Mouse (Mus musculus) left cerebral cortex, adult 6 months (tissue): ENCODE data around the gene Tmem39b. TPM values are rescaled to one million over a fixed set of nuclear protein-coding genes. Genes with fewer than 3 reads are reported as not detected.

Experiments
- long read RNA-seq, 2 experiments: library from polyadenylated mRNA; unstranded; transcript quantifications; one replicate each; pipeline ENCODE4 v2.0.0; 2019 to 2020
- polyA plus RNA-seq: library from polyadenylated mRNA; unstranded; fragments of <200 nt; fragmentation: Nextera tagmentation; gene quantifications from 2 replicates; pipeline ENCODE4 v1.2.3, GENCODE M21; 2021

Gene Tmem39b
- 6.0 and 13.0 TPM in 2 replicates for polyA plus RNA-seq
- long read RNA-seq, experiment 1, transcript Tmem39b-201 (9 exons, 1,810 nt), result major isoform, 20 of 29 reads
- long read RNA-seq, experiment 1, partial matches to known transcripts, result 5 of 29 reads
- long read RNA-seq, experiment 1, other reads (novel, unspliced or antisense), result 3 of 29 reads
- long read RNA-seq, experiment 2, transcript Tmem39b-201 (9 exons, 1,810 nt), result major isoform, 7 of 17 reads
- long read RNA-seq, experiment 2, partial matches to known transcripts, result 8 of 17 reads
- long read RNA-seq, experiment 2, other reads (novel, unspliced or antisense), result 1 of 17 reads

GRCm38 (mm10) chr4:129696158-129696985 lies at the start of gene Tmem39b:
Gene Tmem39b, minus strand, starts transcription at chr4:129696838.

GRCm38 (mm10) chr4:129742232-129743009 lies 45.8 kb upstream of the Tmem39b start, which contains the start of gene Khdrbs1:
Gene Khdrbs1, minus strand, starts transcription at chr4:129742303.

DNA sequence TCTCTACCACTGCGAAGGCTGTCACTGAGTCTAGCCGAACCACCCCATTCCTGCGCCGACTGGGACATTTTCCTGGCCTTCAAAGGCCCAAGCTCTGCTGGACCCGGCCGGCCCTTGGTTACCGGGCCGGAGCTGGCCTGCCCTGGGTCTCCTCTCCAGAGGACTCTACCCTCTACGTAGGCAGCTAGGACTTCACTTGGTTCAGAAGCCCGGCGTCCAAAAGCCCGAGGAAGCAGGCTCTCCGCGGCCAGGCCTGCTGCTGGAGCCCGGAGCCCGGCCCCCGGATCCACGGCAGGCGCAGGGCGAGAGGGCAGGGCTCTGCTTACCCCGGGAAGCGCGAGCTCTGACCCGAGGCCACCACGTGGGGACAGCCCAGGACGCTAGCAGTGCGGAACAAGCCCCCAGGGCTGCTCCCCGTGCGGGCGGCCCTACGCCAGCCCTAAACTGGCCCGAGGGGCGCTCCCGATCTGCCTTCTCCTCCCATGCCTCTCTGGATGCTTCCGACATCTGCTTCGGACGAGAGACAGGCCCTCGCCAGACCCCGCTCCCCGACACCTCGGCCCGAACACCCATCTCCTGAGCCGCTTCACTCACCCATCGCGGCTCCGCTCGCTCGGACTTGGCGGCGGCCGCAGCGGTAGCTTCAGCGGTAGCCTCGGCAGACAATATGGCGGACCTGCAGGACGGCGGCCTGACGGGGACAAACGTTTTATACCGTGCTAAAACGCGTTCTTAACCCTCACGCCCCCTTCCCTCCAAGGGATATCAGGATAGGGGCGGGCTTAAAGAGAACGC lies 24.4 kb downstream of the Tmem39b start, which contains the start of gene Kpna6:
Kpna6 (minus strand) TSS at position 685 of the 795 bp plus-strand sequence.

GRCm38 (mm10) chr4:129640638-129641467 lies 55.8 kb downstream of the Tmem39b start, which contains the start of gene Txlna:
Gene Txlna, minus strand, starts transcription at chr4:129641065.

Other genes starting within 250 kb of the Tmem39b start
- gene Bsdc1, start 235.3 kb downstream of the Tmem39b start, polyA plus RNA-seq, result 10.7 and 16.6 TPM in 2 replicates
- gene Tssk3, start 205.8 kb downstream of the Tmem39b start, polyA plus RNA-seq, result not detected in 2 replicates
- 0.79 and 1.7 TPM in 2 replicates for gene Fam229a, start 205.6 kb downstream of the Tmem39b start, polyA plus RNA-seq
- 21.0 and 51.8 TPM in 2 replicates for gene Marcksl1, start 183.3 kb downstream of the Tmem39b start, polyA plus RNA-seq
- gene Hdac1, start 154.1 kb downstream of the Tmem39b start, polyA plus RNA-seq, result 14.8 and 17.3 TPM in 2 replicates
- gene Lck, start 123.2 kb downstream of the Tmem39b start, polyA plus RNA-seq, result 1.9 and 2.3 TPM in 2 replicates
- 1.2 and 2.0 TPM in 2 replicates for gene Fam167b, start 118.3 kb downstream of the Tmem39b start, polyA plus RNA-seq
- gene Eif3i, start 96.2 kb downstream of the Tmem39b start, polyA plus RNA-seq, result 253 and 304 TPM in 2 replicates
- gene Tmem234, start 96.2 kb downstream of the Tmem39b start, polyA plus RNA-seq, result 192 and 235 TPM in 2 replicates
- 3.3 and 4.0 TPM in 2 replicates for gene Dcdc2b, start 82.6 kb downstream of the Tmem39b start, polyA plus RNA-seq
- 28.3 and 34.4 TPM in 2 replicates for gene Iqcc, start 77.7 kb downstream of the Tmem39b start, polyA plus RNA-seq
- gene Ccdc28b, start 72.9 kb downstream of the Tmem39b start, polyA plus RNA-seq, result 30.0 and 36.6 TPM in 2 replicates
- gene Txlna, start 55.8 kb downstream of the Tmem39b start, polyA plus RNA-seq, result 15.0 and 16.5 TPM in 2 replicates
- gene Kpna6, start 24.1 kb downstream of the Tmem39b start, polyA plus RNA-seq, result 8.9 and 10.7 TPM in 2 replicates
- gene Khdrbs1, start 45.5 kb upstream of the Tmem39b start, polyA plus RNA-seq, result 22.8 and 56.9 TPM in 2 replicates
- gene Ptp4a2, start 114.4 kb upstream of the Tmem39b start, polyA plus RNA-seq, result 125 and 264 TPM in 2 replicates
- 0.06 and 0.09 TPM in 2 replicates for gene Spocd1, start 232.4 kb upstream of the Tmem39b start, polyA plus RNA-seq